Mouse (Mus musculus): ENCODE data around the gene N4bp2l1. TPM values are rescaled to one million over a fixed set of nuclear protein-coding genes. Genes with fewer than 3 reads are reported as not detected.

The N4bp2l1 gene
- polyA plus RNA-seq, 1 experiment from 2014 or later, result 9.6 TPM

DNA sequence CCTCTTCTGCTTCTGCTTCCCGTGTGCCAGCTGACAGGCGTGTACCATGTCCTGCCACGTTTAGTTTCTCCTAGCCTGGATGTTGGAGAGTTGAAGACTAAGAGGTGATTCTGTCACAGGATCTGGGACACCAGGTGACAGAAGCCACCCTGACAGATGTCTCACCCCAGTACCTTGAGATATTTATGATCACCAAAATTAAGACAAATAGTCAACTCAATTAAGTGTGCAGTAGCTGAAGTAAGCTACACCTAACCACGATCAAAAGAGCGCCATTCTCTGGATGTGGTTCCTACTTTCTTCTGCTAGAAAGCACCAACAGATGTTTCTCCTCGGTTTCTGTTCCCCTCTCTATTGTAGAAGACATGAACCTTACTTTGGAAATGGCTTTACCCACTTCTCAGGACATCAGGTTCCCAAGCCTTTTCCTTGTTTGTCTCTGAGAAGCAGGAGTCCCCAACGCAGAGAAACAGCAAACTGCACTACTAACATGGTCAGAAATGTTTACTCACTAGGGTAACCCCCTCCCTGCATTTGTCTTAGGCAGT is 23.7 kb upstream of the N4bp2l1 start:
- Histone ChIP-seq H3K27me3 (ENCODE audit: control insufficient read depth, insufficient read depth, low read length) (no peaks in the 10 kb centered on the region), H3K4me2 (ENCODE audit: low read depth, low read length) (no peak overlapping the region), H3K9ac (ENCODE audit: low read length) (no peak overlapping the region), H3K36me3 (ENCODE audit: control insufficient read depth, insufficient read depth) (no peaks in the 10 kb centered on the region), H3K4me1 (ENCODE audit: control insufficient read depth, insufficient read depth, low read length) (peaks cover 7% of the 10 kb centered on the region; the same call in 1 of the 2 replicates), H3K9me3 (replicated peaks; ENCODE audit: control insufficient read depth, low read length) (no peaks in the 10 kb centered on the region), H3K27ac (ENCODE audit: low read length) (no peak overlapping the region), H3K4me3 (ENCODE audit: low read length) (no peak overlapping the region)
- 82% methylated on average over 7 of the region's 7 CpGs for WGBS
- no peak for ATAC-seq (replicated peaks; ENCODE audit: extremely low read depth, insufficient read depth, low FRiP score)

GRCm38 (mm10) chr5:150618599-150619355 is 21.8 kb upstream of the N4bp2l1 start:
- no peak overlapping the region for H3K4me2 ChIP-seq (ENCODE audit: low read depth, low read length)
- no peak for ATAC-seq (replicated peaks; ENCODE audit: extremely low read depth, insufficient read depth, low FRiP score)
- no peak overlapping the region for H3K27ac ChIP-seq (ENCODE audit: low read length)
- no peaks in the 10 kb centered on the region for H3K9me3 ChIP-seq (replicated peaks; ENCODE audit: control insufficient read depth, low read length)
- H3K27me3 ChIP-seq (ENCODE audit: control insufficient read depth, insufficient read depth, low read length), result no peaks in the 10 kb centered on the region
- WGBS, result 89% methylated on average over 10 of the region's 10 CpGs
- H3K9ac ChIP-seq (ENCODE audit: low read length), result no peak overlapping the region
- no peaks in the 10 kb centered on the region for H3K36me3 ChIP-seq (ENCODE audit: control insufficient read depth, insufficient read depth)
- peaks cover 5% of the 10 kb centered on the region; the same call in 1 of the 2 replicates for H3K4me1 ChIP-seq (ENCODE audit: control insufficient read depth, insufficient read depth, low read length)
- no peak overlapping the region for H3K4me3 ChIP-seq (ENCODE audit: low read length)

DNA sequence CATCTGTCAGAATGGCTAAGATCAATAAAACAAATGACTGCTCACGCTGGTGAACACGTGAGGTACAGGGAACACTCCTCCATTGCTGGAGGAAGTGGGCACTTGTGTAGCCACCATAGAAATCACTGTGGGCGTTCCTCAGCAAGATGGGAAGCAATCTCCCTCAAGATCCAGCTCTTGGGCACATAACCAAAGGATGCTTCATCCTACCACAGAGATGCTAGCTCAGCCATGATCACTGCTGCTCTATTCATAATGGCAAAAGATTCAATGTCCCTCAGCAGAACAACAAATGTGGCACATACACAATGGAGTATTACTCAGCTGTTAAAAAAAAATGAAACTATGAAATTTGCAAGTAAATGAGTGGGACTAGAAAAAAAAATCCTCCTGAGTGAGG is 19.7 kb upstream of the N4bp2l1 start:
- Histone ChIP-seq H3K9me3 (replicated peaks; ENCODE audit: control insufficient read depth, low read length) (no peaks in the 10 kb centered on the region), H3K4me1 (ENCODE audit: control insufficient read depth, insufficient read depth, low read length) (no peaks in the 10 kb centered on the region), H3K9ac (ENCODE audit: low read length) (no peak overlapping the region), H3K4me3 (ENCODE audit: low read length) (no peak overlapping the region), H3K27ac (ENCODE audit: low read length) (no peak overlapping the region), H3K4me2 (ENCODE audit: low read depth, low read length) (no peak overlapping the region), H3K27me3 (ENCODE audit: control insufficient read depth, insufficient read depth, low read length) (no peaks in the 10 kb centered on the region), H3K36me3 (ENCODE audit: control insufficient read depth, insufficient read depth) (no peaks in the 10 kb centered on the region)
- no peak for ATAC-seq (replicated peaks; ENCODE audit: extremely low read depth, insufficient read depth, low FRiP score)
- WGBS, result 81% methylated on average over 3 of the region's 3 CpGs

GRCm38 (mm10) chr5:150616216-150616615 is 19.2 kb upstream of the N4bp2l1 start:
- Histone ChIP-seq H3K4me3 (ENCODE audit: low read length) (no peak overlapping the region), H3K4me1 (ENCODE audit: control insufficient read depth, insufficient read depth, low read length) (no peaks in the 10 kb centered on the region), H3K27me3 (ENCODE audit: control insufficient read depth, insufficient read depth, low read length) (no peaks in the 10 kb centered on the region), H3K27ac (ENCODE audit: low read length) (no peak overlapping the region), H3K9me3 (replicated peaks; ENCODE audit: control insufficient read depth, low read length) (no peaks in the 10 kb centered on the region), H3K36me3 (ENCODE audit: control insufficient read depth, insufficient read depth) (no peaks in the 10 kb centered on the region), H3K4me2 (ENCODE audit: low read depth, low read length) (no peak overlapping the region), H3K9ac (ENCODE audit: low read length) (no peak overlapping the region)
- no peak for ATAC-seq (replicated peaks; ENCODE audit: extremely low read depth, insufficient read depth, low FRiP score)
- WGBS, result 96% methylated on average over 2 of the region's 2 CpGs

- Histone ChIP-seq H3K4me1 (ENCODE audit: control insufficient read depth, insufficient read depth, low read length) (no peaks in the 10 kb centered on the region), H3K27ac (ENCODE audit: low read length) (no peak overlapping the region), H3K9ac (ENCODE audit: low read length) (no peak overlapping the region), H3K4me2 (ENCODE audit: low read depth, low read length) (no peak overlapping the region), H3K36me3 (ENCODE audit: control insufficient read depth, insufficient read depth) (no peaks in the 10 kb centered on the region), H3K9me3 (replicated peaks; ENCODE audit: control insufficient read depth, low read length) (no peaks in the 10 kb centered on the region), H3K27me3 (ENCODE audit: control insufficient read depth, insufficient read depth, low read length) (no peaks in the 10 kb centered on the region), H3K4me3 (ENCODE audit: low read length) (no peak overlapping the region)
- whole genome bisulfite sequencing, result 74% methylated on average over 2 of the region's 2 CpGs
- ATAC-seq (replicated peaks; ENCODE audit: extremely low read depth, insufficient read depth, low FRiP score), result no peak
Observed at GRCm38 (mm10) chr5:150614054-150614453, 17.1 kb upstream of the N4bp2l1 start.

DNA sequence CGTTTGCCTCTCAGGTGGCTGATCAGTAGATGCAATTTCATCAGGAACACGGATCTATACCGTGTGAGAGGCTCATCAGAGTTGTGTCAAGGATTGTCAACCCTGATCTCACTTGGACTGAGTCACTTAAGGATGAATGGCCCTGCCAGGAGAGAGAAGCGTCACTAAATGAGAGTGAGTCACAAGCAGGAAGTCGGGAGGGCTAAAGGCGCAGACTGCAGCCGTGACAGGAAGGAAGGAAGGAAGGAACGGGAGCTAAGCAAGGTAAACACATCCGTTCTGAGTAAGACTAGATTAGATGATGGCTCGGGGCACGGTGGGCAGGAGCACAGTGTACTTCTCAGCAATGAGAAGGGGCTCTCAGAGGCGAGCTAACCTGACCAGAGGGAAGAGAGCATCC is 14.7 kb upstream of the N4bp2l1 start:
- Histone ChIP-seq H3K9me3 (replicated peaks; ENCODE audit: control insufficient read depth, low read length) (no peaks in the 10 kb centered on the region), H3K27me3 (ENCODE audit: control insufficient read depth, insufficient read depth, low read length) (no peaks in the 10 kb centered on the region), H3K4me1 (ENCODE audit: control insufficient read depth, insufficient read depth, low read length) (no peaks in the 10 kb centered on the region), H3K27ac (ENCODE audit: low read length) (no peak overlapping the region), H3K4me3 (ENCODE audit: low read length) (no peak overlapping the region), H3K9ac (ENCODE audit: low read length) (no peak overlapping the region), H3K4me2 (ENCODE audit: low read depth, low read length) (no peak overlapping the region), H3K36me3 (ENCODE audit: control insufficient read depth, insufficient read depth) (peaks cover 7% of the 10 kb centered on the region)
- WGBS, result 52% methylated on average over 12 of the region's 12 CpGs
- ATAC-seq (replicated peaks; ENCODE audit: extremely low read depth, insufficient read depth, low FRiP score), result no peak

GRCm38 (mm10) chr5:150611136-150611535 is 14.1 kb upstream of the N4bp2l1 start:
- Histone ChIP-seq H3K4me3 (ENCODE audit: low read length) (no peak overlapping the region), H3K36me3 (ENCODE audit: control insufficient read depth, insufficient read depth) (peaks cover 12% of the 10 kb centered on the region), H3K27ac (ENCODE audit: low read length) (no peak overlapping the region), H3K9me3 (replicated peaks; ENCODE audit: control insufficient read depth, low read length) (no peaks in the 10 kb centered on the region), H3K4me1 (ENCODE audit: control insufficient read depth, insufficient read depth, low read length) (no peaks in the 10 kb centered on the region), H3K9ac (ENCODE audit: low read length) (no peak overlapping the region), H3K4me2 (ENCODE audit: low read depth, low read length) (no peak overlapping the region), H3K27me3 (ENCODE audit: control insufficient read depth, insufficient read depth, low read length) (no peaks in the 10 kb centered on the region)
- ATAC-seq (replicated peaks; ENCODE audit: extremely low read depth, insufficient read depth, low FRiP score), result no peak
- 72% methylated on average over 1 of the region's 1 CpGs for WGBS

- no peaks in the 10 kb centered on the region for H3K27me3 ChIP-seq (ENCODE audit: control insufficient read depth, insufficient read depth, low read length)
- no peaks in the 10 kb centered on the region for H3K4me1 ChIP-seq (ENCODE audit: control insufficient read depth, insufficient read depth, low read length)
- H3K9ac ChIP-seq (ENCODE audit: low read length), result no peak overlapping the region
- H3K36me3 ChIP-seq (ENCODE audit: control insufficient read depth, insufficient read depth), result peaks cover 12% of the 10 kb centered on the region
- WGBS, result 92% methylated on average over 8 of the region's 8 CpGs
- no peaks in the 10 kb centered on the region for H3K9me3 ChIP-seq (replicated peaks; ENCODE audit: control insufficient read depth, low read length)
- H3K27ac ChIP-seq (ENCODE audit: low read length), result no peak overlapping the region
- no peak for ATAC-seq (replicated peaks; ENCODE audit: extremely low read depth, insufficient read depth, low FRiP score)
- H3K4me2 ChIP-seq (ENCODE audit: low read depth, low read length), result no peak overlapping the region
- no peak overlapping the region for H3K4me3 ChIP-seq (ENCODE audit: low read length)
Observed at GRCm38 (mm10) chr5:150607631-150608030, 10.6 kb upstream of the N4bp2l1 start.

DNA sequence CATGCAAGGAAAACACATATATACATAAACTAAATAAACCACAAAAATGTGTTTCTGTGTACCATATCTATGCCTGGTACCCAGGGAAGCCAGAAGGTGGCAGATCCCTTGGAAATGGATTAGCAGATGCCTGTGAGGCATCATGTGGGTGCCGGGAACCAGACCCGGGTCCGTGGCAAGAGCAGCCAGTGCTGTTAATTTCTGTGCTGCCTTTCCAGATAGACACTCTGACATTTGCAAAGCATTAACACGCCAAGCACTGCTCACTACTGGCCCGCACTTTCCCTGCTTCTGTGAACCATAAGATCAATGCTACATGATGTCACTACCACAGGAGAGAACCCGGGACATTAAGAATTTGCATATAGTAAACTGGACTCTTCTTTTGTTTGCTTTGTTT is 9.1 kb upstream of the N4bp2l1 start:
- Histone ChIP-seq H3K36me3 (ENCODE audit: control insufficient read depth, insufficient read depth) (peaks cover 12% of the 10 kb centered on the region), H3K27ac (ENCODE audit: low read length) (no peak overlapping the region), H3K4me2 (ENCODE audit: low read depth, low read length) (no peak overlapping the region), H3K4me3 (ENCODE audit: low read length) (no peak overlapping the region), H3K9ac (ENCODE audit: low read length) (no peak overlapping the region), H3K9me3 (replicated peaks; ENCODE audit: control insufficient read depth, low read length) (no peaks in the 10 kb centered on the region), H3K4me1 (ENCODE audit: control insufficient read depth, insufficient read depth, low read length) (no peaks in the 10 kb centered on the region), H3K27me3 (ENCODE audit: control insufficient read depth, insufficient read depth, low read length) (no peaks in the 10 kb centered on the region)
- no peak for ATAC-seq (replicated peaks; ENCODE audit: extremely low read depth, insufficient read depth, low FRiP score)
- 95% methylated on average over 6 of the region's 6 CpGs for WGBS

Measured in heart, embryonic 16.5 days (tissue).